Mouse (Mus musculus) CD4-positive, CD25-positive, alpha-beta regulatory T cell, adult 2 months (primary cell): ENCODE measurements at regions not wholly inside any gene's neighbourhood (a gene's known extent, or its start where the extent isn't known, plus 50 kb on each side); places are given as distances from the start of the nearest gene placed in this dataset.
A peak's percentile ranks its signal among the peaks of the same experiment; 100 is the strongest.
"Not testable (repeated sequence)": the region's sequence is repeated elsewhere in the genome, so short reads cannot be mapped to it uniquely, and the experiment has no call there.

ENCODE experiments used
- DNase-seq: peaks from one replicate; pipeline ENCODE4 v3.0.0-alpha.2; 2012; ENCODE audit warnings: low read depth, low spot score

DNA sequence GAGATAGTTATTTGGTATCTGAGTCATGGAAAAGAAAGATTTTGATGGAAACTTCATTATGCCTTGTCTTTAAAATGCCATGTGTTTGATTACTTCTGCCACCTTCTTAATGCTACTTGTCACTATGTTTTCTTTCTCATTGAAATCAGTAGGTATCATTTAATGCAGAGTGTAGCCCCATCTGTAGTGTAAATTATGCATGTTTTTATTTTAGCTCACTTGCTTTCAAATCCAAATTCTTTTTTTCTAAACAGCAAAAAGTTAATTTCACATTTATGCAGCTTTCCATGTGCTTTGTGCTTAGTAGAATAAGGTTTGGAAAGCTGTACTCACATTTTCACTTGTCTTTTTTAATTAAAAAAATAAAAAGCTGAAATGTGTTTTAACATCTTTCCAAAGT lies 748.0 kb upstream of the Epha7 start:
- DNase-seq, result no peak

DNA sequence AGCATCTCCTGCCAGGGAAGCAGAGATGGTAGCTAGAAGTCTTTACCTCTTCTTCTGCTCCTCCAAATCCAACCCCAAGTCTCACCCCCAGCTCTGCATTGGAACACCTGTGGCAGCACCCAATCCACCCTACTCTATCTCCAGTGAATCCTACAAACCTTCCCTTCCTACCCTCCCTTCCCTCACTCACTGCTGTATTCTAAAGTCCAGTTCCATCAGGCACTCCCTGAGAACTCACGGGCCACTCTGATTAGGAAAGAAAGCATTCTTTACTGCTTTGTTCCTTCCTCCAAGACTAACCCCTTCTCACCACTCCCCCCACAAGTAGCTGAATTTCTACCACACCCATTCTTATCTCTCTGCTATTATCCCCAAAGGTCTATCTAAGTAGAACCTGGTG lies 747.1 kb upstream of the Epha7 start:
- DNase-seq, result no peak

DNA sequence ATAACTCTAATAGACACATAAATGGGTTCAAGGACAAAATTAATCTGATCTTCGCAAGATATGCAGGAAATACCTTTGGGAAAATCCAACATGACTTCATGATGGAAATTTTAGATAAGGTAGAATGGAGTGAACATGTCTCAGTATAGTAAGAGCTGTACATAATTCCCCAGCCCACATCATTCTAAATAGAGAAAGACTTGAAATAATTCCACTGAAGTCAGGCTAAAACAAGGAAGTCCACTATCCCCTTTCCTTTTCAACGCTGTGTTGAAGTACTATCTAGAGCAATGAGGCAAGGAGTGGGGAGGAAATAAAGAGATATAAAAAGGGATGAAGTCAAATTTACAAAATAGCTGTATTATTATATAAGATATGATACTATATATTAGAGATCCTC lies 733.9 kb upstream of the Epha7 start:
- DNase-seq, result no peak

DNA sequence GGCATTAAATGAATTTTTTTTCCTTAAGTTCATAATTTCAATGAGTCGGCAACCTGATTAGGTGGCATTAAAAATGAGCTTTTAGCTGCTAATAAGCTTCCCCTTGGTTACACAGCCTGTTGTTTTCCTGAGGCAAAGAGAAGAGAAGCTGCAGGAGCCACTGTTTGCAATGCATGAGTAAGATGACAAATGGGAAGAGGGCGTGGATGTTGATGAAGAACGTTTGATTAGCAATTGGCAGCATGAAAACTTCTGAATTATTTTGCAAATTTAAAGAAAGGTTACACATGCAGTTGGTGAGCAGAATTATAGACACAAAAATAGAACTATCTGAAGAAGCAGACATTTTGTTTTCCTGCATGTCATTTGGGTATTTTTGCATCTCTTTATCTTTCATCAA lies 720.1 kb upstream of the Epha7 start:
- no peak for DNase-seq

DNA sequence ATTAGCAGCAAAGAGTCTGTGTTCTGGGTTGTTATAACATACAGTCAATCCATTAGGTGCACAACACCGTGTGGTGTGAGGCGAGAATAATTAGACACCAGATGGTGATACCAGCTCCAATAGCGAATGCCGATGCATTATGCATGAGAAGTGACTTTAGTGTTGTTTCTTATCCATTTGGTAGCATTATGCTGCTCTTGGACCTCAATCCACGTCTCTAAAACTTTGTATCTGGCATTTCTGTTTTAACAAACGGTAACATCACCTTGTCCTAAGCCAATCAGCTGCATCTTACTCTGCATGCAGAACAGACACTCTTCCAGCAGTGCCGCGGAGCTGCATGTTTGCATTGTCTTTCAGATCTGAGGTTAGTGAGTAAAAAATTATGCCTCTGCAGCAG lies 669.8 kb upstream of the Epha7 start:
- DNase-seq, result no peak

DNA sequence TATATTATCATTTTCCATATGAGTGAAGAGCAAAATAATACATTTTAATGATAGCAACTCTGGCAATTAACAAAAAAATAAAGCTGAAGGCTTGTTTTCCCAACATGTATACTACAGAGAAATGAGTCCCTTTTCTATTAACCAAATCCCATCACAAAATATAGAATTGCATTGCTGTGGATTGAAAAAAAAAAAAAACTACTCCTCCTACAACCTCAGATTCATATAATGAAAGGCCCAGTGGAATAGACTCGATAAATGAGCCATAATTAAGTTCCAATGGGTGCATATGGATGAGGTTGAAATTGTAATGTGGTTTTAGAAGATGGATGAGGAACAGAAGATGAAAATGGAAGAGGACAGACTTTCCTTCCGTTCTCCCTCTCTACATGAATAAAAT lies 657.8 kb upstream of the Epha7 start:
- no peak for DNase-seq

DNA sequence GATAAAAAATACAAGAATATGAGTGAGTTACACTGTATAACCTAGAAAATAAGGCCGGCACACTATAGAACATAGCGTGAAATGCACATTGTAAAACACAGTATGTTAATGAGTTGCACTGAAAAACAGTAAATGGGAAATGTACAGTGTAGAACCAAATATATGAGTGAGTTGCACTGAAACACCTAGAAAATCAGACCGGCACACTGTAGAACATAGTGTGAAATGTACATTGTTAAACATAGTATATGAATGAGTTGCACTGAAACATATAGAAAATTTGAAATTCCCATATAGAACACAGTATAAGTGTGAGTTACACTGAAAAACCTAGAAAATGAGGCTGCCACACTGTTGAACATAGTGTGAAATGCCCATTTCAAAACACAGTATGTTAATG lies 636.2 kb upstream of the Epha7 start:
- DNase-seq, result peak; percentile 73

DNA sequence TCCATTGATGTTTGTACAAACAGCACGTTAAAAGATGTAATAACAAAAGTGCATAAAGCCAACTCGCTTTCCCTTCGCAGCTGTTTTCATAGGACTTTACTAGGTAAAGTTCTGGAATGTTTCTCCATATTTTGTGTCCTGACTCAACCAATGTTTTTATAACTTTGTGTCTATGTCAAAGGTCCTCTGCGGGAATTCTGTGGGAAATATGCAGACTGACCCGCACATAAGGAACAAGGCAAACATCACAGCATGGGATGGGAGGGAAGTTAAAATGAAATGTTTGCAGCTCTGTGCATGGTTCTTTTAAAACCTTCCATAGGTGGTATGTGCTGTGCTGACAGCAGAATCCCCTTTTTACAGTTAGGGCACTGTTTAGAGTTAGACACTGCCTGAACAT lies 622.1 kb upstream of the Epha7 start:
- no peak for DNase-seq

DNA sequence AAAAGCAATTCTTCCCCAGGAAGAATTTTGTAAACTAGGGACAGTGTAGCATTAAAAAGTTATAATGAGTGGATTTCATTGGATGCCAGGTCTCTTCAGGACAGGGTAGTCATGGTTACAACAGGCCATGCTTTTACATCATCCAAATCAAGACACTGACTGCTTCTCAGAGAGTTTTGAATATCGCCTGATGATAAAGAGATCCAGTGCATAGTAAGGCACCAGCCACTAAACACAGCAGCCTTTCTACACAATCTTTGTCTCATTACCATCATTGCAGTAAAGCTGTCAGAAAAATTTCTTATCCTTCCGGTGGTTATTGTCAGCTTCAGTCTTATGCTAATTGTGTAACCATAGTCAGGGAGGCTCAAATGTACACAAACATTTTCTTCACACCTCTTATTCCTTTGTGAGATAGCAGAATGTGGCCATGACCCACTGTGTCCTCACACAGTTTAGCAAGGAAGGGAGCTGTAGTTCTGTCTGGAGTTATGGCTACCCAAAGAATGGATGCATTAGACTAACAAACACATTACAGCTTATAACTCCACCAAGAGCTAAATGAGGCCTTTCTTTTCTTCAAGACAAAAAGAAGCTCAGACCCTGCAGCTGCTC lies 585.2 kb upstream of the Epha7 start:
- DNase-seq, result no peak

DNA sequence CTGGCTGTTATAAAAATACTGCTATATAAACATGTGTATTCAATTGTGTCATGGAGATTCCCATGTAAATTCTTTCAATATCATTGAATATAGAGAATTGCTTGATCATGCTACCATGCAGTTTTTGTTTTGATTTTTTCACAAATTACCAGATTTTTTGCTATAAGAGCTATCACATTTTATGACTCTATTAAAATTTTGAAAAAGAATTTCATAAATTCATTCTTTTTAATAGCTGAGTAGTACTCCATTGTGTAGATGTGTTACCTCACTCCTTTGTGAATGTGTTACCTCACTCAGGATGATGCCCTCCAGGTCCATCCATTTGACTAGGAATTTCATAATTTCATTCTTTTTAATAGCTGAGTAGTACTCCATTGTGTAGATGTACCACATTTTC lies 577.4 kb upstream of the Epha7 start:
- DNase-seq, result not testable (repeated sequence)

DNA sequence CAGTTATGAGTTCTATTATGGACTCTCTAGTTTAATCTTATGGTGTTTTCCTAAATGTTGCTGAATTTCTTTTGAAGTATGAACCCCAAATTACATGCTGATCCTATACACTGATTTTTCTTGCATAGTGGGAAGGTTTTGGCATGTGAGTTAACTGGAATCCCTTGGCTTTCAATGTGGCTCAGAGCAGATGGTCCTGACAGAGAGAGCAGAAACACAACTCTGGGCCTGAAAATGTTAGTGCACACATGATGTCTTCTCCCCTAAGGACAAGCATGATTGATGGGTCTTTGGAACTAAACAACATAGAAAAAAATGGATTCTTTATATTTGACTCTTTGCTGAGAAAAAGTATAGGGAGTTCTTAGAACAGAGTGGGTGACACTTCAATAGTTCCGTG lies 570.7 kb upstream of the Epha7 start:
- DNase-seq, result no peak
